19 mouse cellular contexts compared by ENCODE assay signal in genomic region chr4:47239114-47239513, GRCm38 (mm10). TPM values are rescaled to one million over a fixed set of nuclear protein-coding genes. Genes with fewer than 3 reads are reported as not detected.
DNase-seq lines count a peak whose midpoint lies in the region.
"Had no signal": no experiment of that assay in that cellular context is flagged by ENCODE, and none has a peak within 500 bp of the region (broad histone marks: within the 10 kb centered on the region; RNA-seq: fewer than 3 reads in every experiment).

No protein-coding gene starts in this region.

- intact Hi-C loops in heart, postnatal 10 days (cut with DNase I) = no loop called here

- peak; percentile 70 for DNase-seq in adrenal gland, adult 2 months
- DNase-seq in adrenal gland, adult 18-20 months (ENCODE audit: low spot score in 2 of 2) = no peak
- peak; percentile 85 for DNase-seq in heart, adult 11 months
- no peak for DNase-seq in heart, postnatal 10 days
- DNase-seq in ovary, adult 18-20 months (ENCODE audit: low spot score) = peak; percentile 45
- DNase-seq in ovary, postnatal 14 days (ENCODE audit: low spot score) = no peak
- no peak for DNase-seq in thymus, postnatal 25 days
- DNase-seq in kidney, postnatal 14 days = no peak
- DNase-seq: cerebellum, adult 8-10 months; cerebellum, postnatal 25 days; heart, postnatal 36 days; kidney, adult 2 months; kidney, postnatal 4 days; right cerebral cortex, adult 18-20 months; spleen, adult 18-20 months; thymus, adult 18-20 months; thymus, postnatal 36 days had no signal

RNA-seq across cellular contexts. Expression of gene Col15a1, which starts 31.2 kb away (rescaled TPM):
- total RNA-seq in adrenal gland, adult 2 months (2021) = 10 to 100 TPM; 18.5 to 33.4 TPM
- polyA plus RNA-seq in adrenal gland, adult 2 months (2012; rRNA removed) = 32.7 and 36.2 TPM in 2 replicates
- total RNA-seq in adrenal gland, adult 18-20 months (2021) = 10 to 100 TPM; 16.7 to 53.8 TPM
- 100 to 1,000 TPM; 315 to 324 TPM for total RNA-seq in heart, postnatal 10 days (2021)
- total RNA-seq: granulocyte monocyte progenitor cell, adult 5-6 weeks; megakaryocyte-erythroid progenitor cell, adult 5-6 weeks had no signal

Comparison
In these comparisons a context has a peak if more than half of its experiments do, and no peak if none do; other contexts are left out.
1. DNase-seq: peak in adrenal gland, adult 2 months (single experiment), heart, adult 11 months (single experiment) and ovary, adult 18-20 months (single experiment); none in adrenal gland, adult 18-20 months (0 of 2), heart, postnatal 10 days (0 of 2), ovary, postnatal 14 days (single experiment), thymus, postnatal 25 days (single experiment) and kidney, postnatal 14 days (single experiment).
2. RNA of gene Col15a1, which starts 31.2 kb away (total RNA-seq): 315 to 324 TPM in heart, postnatal 10 days; 16.7 to 53.8 TPM in adrenal gland, adult 18-20 months and 18.5 to 33.4 TPM in adrenal gland, adult 2 months; every median in the first group is over 4 times any median in the second.